Mouse (Mus musculus): Measurements from ENCODE around the gene Slc1a2. TPM values are rescaled to one million over a fixed set of nuclear protein-coding genes. Genes with fewer than 3 reads are reported as not detected.

The Slc1a2 gene
- polyA plus RNA-seq, 1 experiment: 570 TPM

DNA sequence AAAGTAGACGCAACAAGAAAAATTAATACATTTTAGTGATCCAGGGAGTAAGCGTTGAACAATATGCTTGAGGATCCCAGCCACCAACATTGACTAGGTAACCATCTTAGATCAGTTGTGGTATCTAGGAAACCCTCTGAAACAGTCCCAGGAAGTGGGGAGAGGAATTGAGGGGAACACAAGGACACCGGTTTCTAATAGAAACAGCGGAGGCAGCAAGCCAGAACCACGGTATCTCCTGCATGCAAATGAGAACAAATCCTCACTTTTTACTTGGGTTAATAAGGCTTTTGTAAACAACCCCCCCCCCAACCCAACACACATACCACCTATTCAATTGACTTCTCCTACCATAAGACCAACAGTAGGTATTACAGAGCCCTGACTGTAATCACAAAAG, 101.0 kb downstream of the Slc1a2 start:
- DNase-seq (ENCODE audit: extremely low spot score in 1 of 2, low spot score in 1 of 2): no peak

DNA sequence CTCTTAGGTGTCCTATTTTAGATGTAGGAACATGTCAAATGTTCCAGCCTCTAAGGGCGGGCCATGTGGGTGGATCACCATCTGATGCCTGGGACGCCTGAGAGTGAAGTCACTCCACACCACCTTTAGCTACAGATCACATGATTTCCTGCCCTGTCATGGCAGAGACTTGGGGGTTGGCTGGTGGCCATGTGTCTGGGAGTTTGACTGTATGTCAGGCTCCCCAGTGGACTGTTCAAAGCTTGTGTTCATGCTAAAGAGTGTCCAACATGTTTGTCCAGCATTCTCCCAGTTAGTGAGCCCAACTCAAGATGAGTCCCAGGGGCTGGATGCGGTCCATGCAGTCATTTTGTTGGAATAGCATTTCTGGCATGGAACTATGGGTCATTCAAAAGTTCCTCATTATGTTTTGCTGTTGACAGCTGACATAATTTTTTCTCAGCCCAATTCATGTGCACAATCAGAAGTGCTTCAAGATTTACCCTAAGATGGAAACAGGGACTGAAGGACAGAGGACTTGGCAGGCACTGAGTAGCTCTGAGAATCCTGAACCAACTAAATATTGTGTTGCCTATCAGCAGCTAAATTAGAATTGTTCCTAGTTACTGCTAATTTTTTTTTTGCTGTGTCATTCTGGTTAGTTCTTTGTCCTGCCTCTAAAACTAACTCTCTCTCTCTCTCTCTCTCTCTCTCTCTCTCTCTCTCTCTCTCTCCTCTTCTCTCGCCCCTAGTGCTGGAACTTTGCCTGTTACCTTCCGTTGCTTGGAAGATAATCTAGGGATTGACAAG, 102.0 kb downstream of the Slc1a2 start:
- no peak for DNase-seq (ENCODE audit: extremely low spot score in 1 of 2, low spot score in 1 of 2)

DNA sequence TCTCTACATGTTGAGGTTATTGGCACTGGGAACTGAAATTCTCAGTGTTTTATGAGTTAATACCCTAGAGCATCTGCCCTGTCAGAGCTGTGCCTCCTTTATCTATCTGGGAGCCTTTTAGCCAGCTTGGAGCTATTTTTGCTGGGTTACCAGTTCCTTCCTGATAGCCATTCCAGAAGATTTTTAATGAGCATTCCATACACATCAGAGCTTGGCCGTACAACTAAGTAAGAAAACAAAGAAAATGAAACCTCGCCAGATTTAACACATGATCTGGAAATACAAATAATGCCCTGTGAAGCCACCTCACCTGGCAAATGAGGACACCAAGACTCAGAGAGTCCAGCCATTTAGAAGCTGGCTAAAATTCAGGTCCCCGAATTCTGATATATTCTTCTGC, 104.7 kb downstream of the Slc1a2 start:
- DNase-seq (ENCODE audit: extremely low spot score in 1 of 2, low spot score in 1 of 2): no peak

DNA sequence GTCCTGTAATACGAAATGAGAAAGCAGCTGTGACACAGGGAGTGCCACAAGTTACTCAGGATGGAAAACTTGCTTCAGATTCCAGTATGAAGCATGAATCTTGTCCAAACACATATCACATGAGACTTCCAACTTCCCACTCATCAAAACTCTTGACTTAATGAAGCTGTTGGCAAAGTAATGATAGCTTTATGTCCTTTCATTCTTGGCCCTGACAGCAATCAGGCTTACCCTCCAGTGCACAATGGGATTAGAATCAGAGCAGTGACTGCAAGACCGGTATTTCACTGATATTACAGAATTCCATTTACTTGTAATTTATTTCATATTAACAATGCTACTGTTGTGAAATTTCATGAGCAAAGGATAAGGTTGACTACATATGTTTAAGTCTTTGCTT, 105.5 kb downstream of the Slc1a2 start:
- DNase-seq (ENCODE audit: extremely low spot score in 1 of 2, low spot score in 1 of 2): no peak

DNA sequence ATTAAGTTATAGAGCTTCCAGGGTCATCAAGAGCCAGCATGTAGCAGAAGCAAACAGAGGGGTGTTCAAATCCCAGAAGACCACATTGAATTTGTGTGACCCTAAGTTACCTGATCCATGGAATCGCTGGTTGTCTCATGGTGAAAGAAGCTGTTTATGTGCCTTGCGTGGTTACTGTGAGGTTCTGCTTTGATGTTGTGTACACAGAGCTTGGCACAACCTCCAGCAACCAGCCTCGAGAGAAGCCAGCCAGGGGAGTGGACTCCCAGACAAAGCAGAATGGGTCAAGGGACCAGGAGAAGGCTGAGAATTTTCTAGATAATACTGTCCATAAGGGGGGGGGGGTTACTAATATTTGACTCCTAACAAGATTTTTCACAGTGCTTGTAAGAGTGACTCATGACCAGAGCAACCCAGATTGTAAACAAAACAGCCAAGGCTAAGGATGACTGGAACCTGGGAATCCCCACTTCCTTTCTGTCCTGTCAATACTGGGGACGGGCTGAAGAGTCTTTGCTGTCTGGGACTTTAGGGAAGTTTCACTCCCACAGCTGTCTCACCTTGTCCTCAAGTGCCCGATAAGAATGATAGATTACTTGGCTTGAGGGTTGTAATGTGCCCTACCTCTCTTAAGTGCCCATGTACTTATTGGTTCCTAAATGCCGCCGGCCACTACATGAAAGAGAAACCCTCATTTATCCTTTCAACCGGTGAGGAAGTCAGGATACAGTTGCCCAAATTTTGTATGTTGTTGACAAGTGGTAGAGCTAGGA, 106.3 kb downstream of the Slc1a2 start:
- DNase-seq (ENCODE audit: extremely low spot score in 1 of 2, low spot score in 1 of 2): no peak

DNA sequence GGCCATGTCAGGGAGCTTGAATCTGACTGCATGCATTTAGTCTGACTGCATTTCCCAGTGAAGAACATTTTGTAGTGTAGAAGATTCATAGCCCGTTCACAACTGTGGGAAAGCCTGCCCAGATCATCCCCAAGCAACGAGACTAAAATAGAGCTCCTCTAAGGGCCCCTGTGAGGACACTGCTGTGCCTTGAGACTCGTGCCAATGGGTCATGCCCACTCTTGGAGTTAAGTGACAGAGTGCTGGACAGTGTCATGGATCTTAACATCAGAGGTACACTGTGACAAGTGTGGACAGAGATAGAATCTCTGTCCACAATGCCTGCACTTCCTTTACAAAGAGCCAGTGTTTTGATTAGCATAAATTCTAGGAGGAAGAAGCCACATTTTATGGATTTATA, 109.8 kb downstream of the Slc1a2 start:
- DNase-seq (ENCODE audit: extremely low spot score in 1 of 2, low spot score in 1 of 2): no peak

DNA sequence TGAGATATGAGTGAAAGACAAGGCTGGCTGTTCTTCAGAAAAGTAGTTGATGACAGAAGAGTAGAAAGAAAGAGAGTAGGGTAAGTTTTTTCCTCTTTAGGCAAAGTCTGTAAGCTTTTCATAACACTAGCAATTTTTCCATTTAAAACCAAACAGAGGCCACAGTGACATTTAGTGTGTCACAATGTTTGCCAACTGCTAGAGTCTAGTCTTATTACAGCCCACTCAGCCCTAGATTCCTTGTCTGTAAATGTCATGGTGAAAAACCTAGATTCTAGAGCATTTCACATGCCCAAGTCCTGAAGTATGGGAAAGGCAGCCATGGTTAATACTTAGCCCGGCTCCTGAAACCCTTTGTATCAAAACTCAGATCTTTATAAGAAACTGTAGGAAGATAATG, 112.8 kb downstream of the Slc1a2 start:
- peak in 1 of 2 experiments; percentile 25 for DNase-seq (ENCODE audit: extremely low spot score in 1 of 2, low spot score in 1 of 2)

DNA sequence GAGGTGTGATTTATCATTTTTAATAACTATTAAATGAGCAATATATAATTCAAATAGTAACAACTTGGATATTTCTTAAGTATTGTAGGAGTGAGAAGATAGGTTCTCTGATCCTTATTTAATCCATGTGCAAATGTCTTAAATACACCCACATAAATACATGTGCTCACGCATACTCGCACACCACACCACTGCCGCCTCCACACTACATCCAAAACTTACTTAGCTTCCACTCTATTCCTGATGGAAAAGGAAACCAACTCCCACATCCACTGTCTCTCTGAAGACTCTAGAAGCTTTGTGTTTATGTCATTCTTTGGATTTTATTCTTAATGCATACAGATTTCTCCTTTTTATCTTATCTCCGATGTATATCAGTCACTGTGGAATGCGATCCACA, 113.8 kb downstream of the Slc1a2 start:
- peak in 1 of 2 experiments; percentile 41 for DNase-seq (ENCODE audit: extremely low spot score in 1 of 2, low spot score in 1 of 2)

DNA sequence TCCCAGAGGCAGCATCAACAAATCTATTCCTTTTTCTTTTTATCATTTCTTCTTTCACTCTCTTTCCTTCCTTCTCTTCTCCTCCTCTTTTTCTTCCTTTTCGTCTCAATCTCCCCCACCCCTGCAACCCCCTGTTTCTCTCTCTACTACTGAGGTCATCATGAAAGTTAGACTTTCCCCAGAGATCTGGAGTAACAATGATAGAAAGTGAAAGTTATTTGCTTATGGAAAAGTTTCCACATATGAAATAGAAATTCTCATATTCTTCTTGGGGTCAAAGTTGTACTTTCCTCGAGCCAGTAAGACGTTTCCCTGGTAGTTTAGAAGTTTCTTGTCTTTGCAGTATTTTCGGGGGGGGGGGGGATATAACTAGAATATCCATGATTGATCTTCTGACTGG, 116.2 kb downstream of the Slc1a2 start:
- no peak for DNase-seq (ENCODE audit: extremely low spot score in 1 of 2, low spot score in 1 of 2)

DNA sequence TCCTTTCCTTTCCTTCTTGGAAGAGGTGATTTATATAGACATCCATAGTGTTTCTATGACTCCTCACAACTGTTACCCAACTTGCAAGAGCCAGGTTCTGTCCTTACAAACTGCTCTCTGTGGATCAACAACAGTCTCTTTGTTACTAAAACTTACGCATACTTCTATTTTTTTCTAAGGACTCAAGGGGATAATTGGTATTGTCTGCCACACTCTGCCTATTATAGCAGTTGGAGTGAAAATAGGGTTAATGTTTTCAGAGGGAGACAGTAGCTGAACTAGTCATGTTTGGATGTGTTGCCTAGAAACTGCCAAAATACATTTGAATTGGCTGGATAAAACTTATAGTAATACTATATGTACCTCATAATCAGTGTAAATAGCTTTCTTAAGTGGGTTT, 117.1 kb downstream of the Slc1a2 start:
- DNase-seq (ENCODE audit: extremely low spot score in 1 of 2, low spot score in 1 of 2): no peak

DNA sequence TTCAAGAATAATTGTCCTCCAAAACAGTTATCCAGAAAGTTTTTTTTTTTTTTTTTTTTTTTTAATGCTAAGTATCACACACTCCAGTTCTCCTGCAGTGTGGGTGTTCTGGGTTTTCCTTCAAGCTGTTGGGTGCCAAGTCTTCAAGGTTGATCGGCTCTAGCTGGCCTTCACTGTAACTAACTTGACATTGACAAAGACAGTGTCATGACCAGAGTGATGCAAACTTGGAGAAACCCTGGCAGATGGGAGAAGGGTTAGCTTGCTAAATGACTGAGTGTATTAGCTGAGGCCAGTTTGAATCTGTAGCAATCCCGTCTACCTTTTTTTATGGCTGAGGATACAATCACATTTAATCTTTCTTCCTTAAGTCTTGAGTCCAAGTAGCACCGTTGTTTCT, 119.7 kb downstream of the Slc1a2 start:
- DNase-seq (ENCODE audit: extremely low spot score in 1 of 2, low spot score in 1 of 2): no peak

DNA sequence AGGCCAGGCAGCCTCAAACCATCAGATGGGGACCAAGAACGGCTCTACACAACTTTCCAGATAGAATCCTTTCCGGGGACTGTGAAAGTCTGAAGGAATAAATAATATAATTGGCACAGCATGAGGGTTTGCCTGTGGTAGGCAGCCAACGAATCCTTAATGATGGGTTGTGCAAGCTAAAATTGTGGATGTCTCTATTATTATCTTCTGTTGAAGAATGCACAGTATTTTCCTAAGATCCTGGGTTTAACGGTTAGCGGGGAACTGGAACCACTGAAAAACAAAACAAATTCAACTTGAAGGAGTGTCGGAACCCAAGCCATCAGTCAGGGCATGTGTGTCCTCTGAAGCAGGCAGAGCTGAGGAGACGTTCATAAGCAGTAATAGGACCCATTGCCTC, 124.3 kb downstream of the Slc1a2 start:
- DNase-seq (ENCODE audit: extremely low spot score in 1 of 2, low spot score in 1 of 2): no peak

DNA sequence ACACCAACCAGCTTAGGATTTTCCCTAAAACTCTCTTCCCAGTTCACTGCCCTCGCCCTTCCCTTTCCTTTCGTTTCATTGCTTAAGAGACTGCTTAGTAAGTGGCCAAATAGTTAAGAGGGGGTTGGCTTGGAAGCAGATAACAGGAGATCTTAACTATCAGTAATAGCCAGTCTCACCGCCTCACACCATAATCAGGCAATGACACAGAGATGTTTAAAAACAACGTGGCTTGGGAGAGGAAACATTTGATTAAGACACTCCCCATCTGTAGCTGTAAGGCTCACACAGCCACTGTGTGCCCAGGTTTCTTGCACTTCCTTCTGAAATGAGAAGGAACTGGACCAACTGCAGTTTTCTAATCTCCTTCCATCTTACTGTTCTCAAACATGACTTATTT, 127.2 kb downstream of the Slc1a2 start:
- no peak for DNase-seq (ENCODE audit: extremely low spot score in 1 of 2, low spot score in 1 of 2)

DNA sequence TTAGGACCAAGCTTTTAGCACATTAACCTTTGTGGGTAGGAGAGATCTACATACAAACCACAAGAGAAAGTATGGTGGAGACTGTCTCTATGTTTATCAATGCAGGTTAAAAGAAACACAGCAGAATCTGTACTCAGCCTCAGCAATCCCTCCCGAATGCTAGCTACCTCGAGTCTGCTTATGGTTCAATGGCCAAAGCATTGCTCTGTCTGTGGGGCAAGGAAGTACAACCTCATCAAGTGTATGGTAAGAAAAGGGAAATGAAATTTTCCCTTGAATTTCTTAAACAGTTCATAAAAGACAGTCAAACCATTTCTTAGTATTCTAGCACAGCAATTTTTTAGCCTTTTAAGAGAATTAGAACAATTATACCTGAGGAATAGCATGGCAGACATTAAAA, 133.2 kb downstream of the Slc1a2 start:
- DNase-seq (ENCODE audit: extremely low spot score in 1 of 2, low spot score in 1 of 2): no peak

DNA sequence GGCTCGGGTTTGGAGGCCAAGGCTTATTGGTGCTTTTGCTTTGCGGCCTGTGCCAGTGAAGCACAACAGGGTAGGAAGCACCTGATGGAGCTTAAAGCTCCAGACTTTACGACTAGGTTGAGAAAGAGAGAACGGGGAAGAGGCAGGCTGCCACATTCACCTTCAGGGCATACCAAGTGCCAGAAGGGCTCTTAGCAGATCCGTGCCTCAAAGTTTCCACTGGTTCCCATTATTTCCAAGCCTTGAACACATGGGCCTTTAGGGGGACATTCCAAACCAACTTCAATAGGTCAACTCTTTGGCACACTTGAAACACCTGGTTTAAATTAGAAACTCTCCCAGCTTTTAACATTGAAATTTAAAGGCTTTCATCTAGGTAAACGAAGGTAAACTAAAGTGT, 134.3 kb downstream of the Slc1a2 start:
- DNase-seq (ENCODE audit: extremely low spot score in 1 of 2, low spot score in 1 of 2): no peak

DNA sequence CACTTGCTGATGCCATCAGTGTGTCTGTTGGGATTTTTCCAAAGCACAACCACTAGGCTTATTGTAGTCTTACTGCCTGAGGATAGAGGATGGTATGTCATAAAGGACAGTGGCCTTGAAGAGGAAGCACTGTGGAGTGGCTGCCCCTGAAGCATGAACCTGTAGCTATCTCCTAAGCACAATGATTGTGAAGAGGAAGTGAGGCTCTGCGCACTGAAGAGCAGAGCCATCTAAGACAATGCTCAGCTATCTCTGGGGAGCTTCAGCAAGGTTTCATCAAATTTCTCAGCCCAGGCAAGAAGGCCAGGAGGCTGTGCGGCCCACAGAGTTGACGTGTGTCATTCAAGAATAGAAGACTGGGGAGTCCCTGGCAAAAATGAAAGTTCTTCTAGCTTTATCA, 136.6 kb downstream of the Slc1a2 start:
- DNase-seq (ENCODE audit: extremely low spot score in 1 of 2, low spot score in 1 of 2): no peak

DNA sequence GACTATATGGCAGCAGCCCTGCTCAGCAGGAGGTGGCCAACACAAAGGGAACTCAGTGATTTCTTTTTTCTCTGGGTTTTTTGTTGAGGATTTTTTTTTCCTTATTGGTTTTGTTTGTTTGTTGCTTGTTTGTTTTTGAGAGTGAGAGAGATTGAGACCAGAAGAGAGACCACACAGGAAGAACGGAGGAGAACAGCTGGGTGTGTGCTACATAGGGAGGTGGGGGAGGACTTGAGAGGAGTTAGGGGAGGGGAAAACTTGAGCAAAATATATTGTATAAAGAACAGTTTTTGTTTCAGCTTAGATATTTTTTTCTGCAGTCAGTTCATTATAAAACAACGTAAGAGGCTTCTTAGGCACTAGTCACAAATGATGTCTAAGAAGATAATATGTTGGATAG, 139.7 kb downstream of the Slc1a2 start:
- DNase-seq (ENCODE audit: extremely low spot score in 1 of 2, low spot score in 1 of 2): no peak

DNA sequence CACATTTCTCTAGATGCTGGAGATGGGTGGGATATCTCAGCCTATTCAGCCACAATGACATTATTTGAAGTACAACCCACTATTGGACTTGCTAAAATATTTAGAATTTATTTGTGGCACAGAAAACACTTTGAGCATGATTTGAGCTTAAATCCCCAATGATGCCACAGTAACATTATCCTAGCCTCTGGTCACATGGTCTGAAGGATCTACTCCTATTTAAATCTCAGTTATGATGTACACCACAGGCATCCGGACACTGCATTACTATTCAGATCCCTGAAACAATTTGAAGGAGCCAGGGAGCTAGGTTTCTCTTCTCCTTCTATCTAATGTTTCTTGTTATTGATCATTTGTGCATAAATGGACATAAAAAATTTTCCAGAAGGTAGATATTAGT, 143.4 kb downstream of the Slc1a2 start:
- DNase-seq (ENCODE audit: extremely low spot score in 1 of 2, low spot score in 1 of 2): no peak

DNA sequence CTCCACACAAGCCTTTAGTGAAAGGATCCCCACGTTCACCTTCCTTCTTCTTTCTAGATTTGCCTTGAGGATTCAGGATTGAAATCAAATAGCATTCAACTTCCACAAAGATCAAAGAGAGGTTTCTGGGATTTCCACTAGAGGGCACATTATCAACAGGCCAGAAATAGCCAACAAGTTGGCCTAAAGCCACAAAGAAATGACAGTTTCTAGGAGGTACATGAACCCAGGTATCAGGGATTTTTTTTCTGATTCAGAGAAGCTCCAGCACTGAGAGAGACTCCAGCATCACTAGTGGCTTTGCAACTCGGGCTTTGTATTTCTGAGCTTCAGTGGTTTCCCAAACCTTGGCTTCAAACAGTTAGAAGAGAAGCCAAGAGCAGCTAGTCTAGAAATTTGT, 145.7 kb downstream of the Slc1a2 start:
- DNase-seq (ENCODE audit: extremely low spot score in 1 of 2, low spot score in 1 of 2): peak in 1 of 2 experiments; percentile 74

DNA sequence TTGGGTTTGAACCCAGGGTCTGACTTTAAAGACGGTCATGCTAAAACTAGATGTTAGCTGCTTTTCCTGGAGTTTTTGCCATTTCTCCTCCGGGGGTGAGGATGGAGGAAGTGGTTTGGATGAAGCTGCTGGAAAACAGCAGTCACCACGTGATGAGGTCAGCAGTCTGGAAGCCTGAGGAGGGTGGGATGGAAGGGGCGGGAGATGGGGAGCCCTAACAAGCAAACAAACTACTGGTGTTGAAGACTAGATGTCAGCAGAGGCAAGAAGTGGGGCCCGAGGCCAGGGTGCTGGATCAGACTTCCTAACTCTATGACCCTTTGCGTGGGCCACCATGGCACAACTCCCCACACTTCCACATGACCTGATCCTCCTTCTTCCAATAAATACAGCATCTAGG, 146.8 kb downstream of the Slc1a2 start:
- no peak for DNase-seq (ENCODE audit: extremely low spot score in 1 of 2, low spot score in 1 of 2)

DNA sequence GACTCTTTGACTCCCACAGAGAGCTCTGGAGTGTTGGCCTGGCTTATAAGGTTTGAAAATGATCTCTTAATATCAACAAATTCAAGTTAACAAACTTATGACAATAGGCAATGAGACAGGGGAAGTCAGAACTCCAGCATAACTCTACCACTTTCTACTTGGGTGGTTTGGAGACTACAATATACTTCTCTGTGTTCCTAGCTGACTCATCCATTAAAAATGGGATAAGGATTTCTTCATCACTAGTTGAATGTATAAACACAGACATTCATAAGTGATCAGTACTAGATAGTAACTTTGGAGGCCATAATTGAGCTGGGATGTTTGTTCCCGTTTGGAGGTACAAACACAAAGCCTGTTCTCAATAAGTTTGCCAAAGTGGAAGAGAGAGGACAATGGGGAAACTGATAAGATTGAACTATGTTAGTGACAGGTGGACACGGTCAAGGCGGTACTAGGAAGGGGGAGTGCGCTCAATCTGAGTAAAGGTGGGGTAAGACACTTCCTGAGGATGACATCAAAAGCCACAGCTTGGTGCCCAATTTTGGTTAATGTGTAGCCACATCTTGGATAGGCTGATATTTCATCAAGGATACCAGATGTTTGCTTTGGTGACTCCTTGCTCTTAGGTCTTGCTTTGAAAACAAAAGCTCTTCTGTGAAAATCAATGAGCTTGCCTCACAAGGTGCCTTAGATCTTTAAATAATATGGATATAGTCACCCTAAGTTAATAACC, 147.5 kb downstream of the Slc1a2 start:
- DNase-seq (ENCODE audit: extremely low spot score in 1 of 2, low spot score in 1 of 2): no peak

DNA sequence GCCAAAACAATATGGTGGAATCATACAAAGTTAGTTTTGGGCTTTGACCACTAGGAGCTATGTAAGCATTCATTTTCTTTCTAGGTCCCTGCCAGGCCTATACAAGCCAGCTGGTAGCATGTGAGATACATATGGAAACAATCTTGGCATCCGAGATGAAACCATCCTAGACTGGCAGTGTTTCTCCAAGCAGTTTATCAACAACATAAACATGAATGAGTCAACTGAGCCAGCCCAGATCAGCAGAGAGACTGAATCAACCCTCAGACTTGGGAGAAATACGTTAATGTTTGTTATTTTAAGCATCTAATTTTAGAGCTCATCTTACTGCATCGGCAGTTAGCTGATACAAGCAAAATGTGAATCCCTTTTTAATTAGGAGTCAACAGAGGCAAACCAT, 149.2 kb downstream of the Slc1a2 start:
- DNase-seq (ENCODE audit: extremely low spot score in 1 of 2, low spot score in 1 of 2): no peak

All from frontal cortex, adult 2 months (tissue).